Mouse (Mus musculus) kidney, adult 2 months (tissue): Measurements from ENCODE around the gene Tomm40.

ENCODE experiments used
- CTCF ChIP-seq: fragments of 200-500 bp; conservative IDR thresholded peaks from 2 replicates; pipeline ENCODE4 v1.5.1; 2011; ENCODE audit warnings: low read depth, mild to moderate bottlenecking, control low read depth, low read length, moderate library complexity, mixed read lengths; ENCODE audit not compliant: insufficient read depth, insufficient read length
- POLR2A ChIP-seq: fragments of 200-500 bp; IDR thresholded peaks from one replicate; pipeline ENCODE4 v1.6.1; 2011; ENCODE audit warnings: low read depth, low read length, control low read depth

- no peak for TF ChIP-seq CTCF
- TF ChIP-seq POLR2A: peak; percentile 30
Observed at GRCm38 (mm10) chr7:19715239-19716054, at the start of gene Tomm40.
